Mouse (Mus musculus): ENCODE data around the gene Rgl2. TPM values are rescaled to one million over a fixed set of nuclear protein-coding genes. Genes with fewer than 3 reads are reported as not detected.
"Not testable (repeated sequence)": the region's sequence is repeated elsewhere in the genome, so short reads cannot be mapped to it uniquely, and the experiment has no call there.

Rgl2 gene
- total RNA-seq, 1 experiment from 2014 or later, result 71.4 TPM

DNA sequence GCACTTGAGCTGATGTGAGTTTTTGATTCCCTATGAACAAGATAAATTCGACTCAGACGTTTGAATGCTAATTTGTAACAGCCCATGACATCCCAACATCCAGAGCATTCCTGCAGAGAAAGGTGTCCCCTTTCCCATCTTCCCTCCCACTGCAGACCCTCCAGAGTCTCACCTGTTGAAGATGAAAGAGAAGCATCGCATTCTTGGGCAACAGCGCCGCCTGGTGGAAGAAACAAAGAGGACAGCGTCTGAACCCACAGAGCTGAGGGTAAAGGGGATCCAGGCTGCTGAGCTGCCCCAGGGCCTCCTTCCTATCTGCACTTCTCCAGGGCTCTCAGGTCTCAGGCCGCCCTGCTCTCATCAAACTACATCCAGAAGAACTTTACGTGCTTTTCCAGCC is 52.8 kb downstream of the Rgl2 start:
- not testable (repeated sequence) for ATAC-seq (replicated peaks; ENCODE audit: insufficient number of reproducible peaks, low FRiP score, low TSS enrichment, poor library complexity, severe bottlenecking)

Other genes starting within 250 kb of the Rgl2 start
- 275 to 423 TPM (median 304 TPM) in 3 replicates for gene Hnrnpm, start 242.7 kb upstream of the Rgl2 start, total RNA-seq (2017)
- 55.4 to 90.5 TPM (median 74.7 TPM) in 3 replicates for gene March2, start 210.9 kb upstream of the Rgl2 start, total RNA-seq (2017)
- 41.4 to 78.7 TPM (median 59.2 TPM) in 3 replicates for gene Rab11b, start 169.0 kb upstream of the Rgl2 start, total RNA-seq (2017)
- gene Angptl4, start 147.7 kb upstream of the Rgl2 start, total RNA-seq (2017), result 0.29 to 1.2 TPM in 2 of 3 replicates, not detected in the other
- 8.6 to 12.3 TPM (median 10.3 TPM) in 3 replicates for gene Kank3, start 119.0 kb upstream of the Rgl2 start, total RNA-seq (2017)
- 887 to 1,482 TPM (median 1,008 TPM) in 3 replicates for gene Rps28, start 105.0 kb upstream of the Rgl2 start, total RNA-seq (2017)
- gene Ndufa7, start 105.0 kb upstream of the Rgl2 start, total RNA-seq (2017), result 107 to 131 TPM (median 117 TPM) in 3 replicates
- gene Cd320, start 86.5 kb upstream of the Rgl2 start, total RNA-seq (2017), result 1.1 to 1.5 TPM in 2 of 3 replicates, not detected in the other
- not detected in 3 replicates for gene Gm7029, start 55.7 kb upstream of the Rgl2 start, total RNA-seq (2017)
- gene Kifc1, start 38.9 kb upstream of the Rgl2 start, total RNA-seq (2017), result 0.48 to 4.9 TPM (median 0.96 TPM) in 3 replicates
- 1.6 to 5.9 TPM (median 5.5 TPM) in 3 replicates for gene Platr17, start 24.4 kb upstream of the Rgl2 start, total RNA-seq (2017)
- gene Daxx, start 20.1 kb upstream of the Rgl2 start, total RNA-seq (2017), result 38.2 to 72.8 TPM (median 49.3 TPM) in 3 replicates
- gene Tapbp, start 13.6 kb upstream of the Rgl2 start, total RNA-seq (2017), result 129 to 172 TPM (median 140 TPM) in 3 replicates
- gene Zbtb22, start 13.6 kb upstream of the Rgl2 start, total RNA-seq (2017), result 21.8 to 32.2 TPM (median 31.5 TPM) in 3 replicates
- 88.1 to 107 TPM (median 98.7 TPM) in 3 replicates for gene Pfdn6, start 10.8 kb downstream of the Rgl2 start, total RNA-seq (2017)
- gene Wdr46, start 11.1 kb downstream of the Rgl2 start, total RNA-seq (2017), result 11.1 to 17.8 TPM (median 16.3 TPM) in 3 replicates
- 2.6 to 4.6 TPM (median 3.5 TPM) in 3 replicates for gene B3galt4, start 21.9 kb downstream of the Rgl2 start, total RNA-seq (2017)
- gene Vps52, start 26.3 kb downstream of the Rgl2 start, total RNA-seq (2017), result 16.8 to 32.7 TPM (median 25.1 TPM) in 3 replicates
- 765 to 894 TPM (median 817 TPM) in 3 replicates for gene Rps18, start 26.5 kb downstream of the Rgl2 start, total RNA-seq (2017)
- gene H2-K1, start 70.8 kb downstream of the Rgl2 start, total RNA-seq (2017), result 3,712 to 3,894 TPM (median 3,837 TPM) in 3 replicates
- 10.9 to 15.5 TPM (median 15.1 TPM) in 3 replicates for gene Ring1, start 95.1 kb downstream of the Rgl2 start, total RNA-seq (2017)
- gene H2-Ke6, start 98.5 kb downstream of the Rgl2 start, total RNA-seq (2017), result 77.7 to 117 TPM (median 111 TPM) in 3 replicates
- 105 to 116 TPM (median 115 TPM) in 3 replicates for gene Slc39a7, start 102.1 kb downstream of the Rgl2 start, total RNA-seq (2017)
- gene Rxrb, start 102.3 kb downstream of the Rgl2 start, total RNA-seq (2017), result 34.6 to 41.0 TPM (median 40.7 TPM) in 3 replicates
- 1.5 to 11.2 TPM (median 4.7 TPM) in 3 replicates for gene Col11a2, start 109.9 kb downstream of the Rgl2 start, total RNA-seq (2017)
- gene H2-Oa, start 162.8 kb downstream of the Rgl2 start, total RNA-seq (2017), result 7.8 to 18.9 TPM (median 17.6 TPM) in 3 replicates
- 55.9 to 84.5 TPM (median 72.8 TPM) in 3 replicates for gene H2-DMa, start 190.0 kb downstream of the Rgl2 start, total RNA-seq (2017)
- gene Brd2, start 193.1 kb downstream of the Rgl2 start, total RNA-seq (2017), result 374 to 583 TPM (median 393 TPM) in 3 replicates
- gene H2-DMb2, start 213.8 kb downstream of the Rgl2 start, total RNA-seq (2017), result 71.7 to 98.5 TPM (median 90.4 TPM) in 3 replicates
- gene H2-DMb1, start 223.5 kb downstream of the Rgl2 start, total RNA-seq (2017), result 48.2 to 62.0 TPM (median 61.5 TPM) in 3 replicates